Mouse (Mus musculus) myocyte (in vitro differentiated cells): ENCODE results near the gene Olfr1375.
"Not testable (repeated sequence)": the region's sequence is repeated elsewhere in the genome, so short reads cannot be mapped to it uniquely, and the experiment has no call there.

Experiments used
- CEBPB ChIP-seq: IDR thresholded peaks from 2 replicates; pipeline ENCODE4 v1.6.1; 2011; ENCODE audit warnings: mild to moderate bottlenecking, moderate library complexity; ENCODE audit not compliant: poor library complexity, insufficient read depth, severe bottlenecking
- E2F4 ChIP-seq: IDR thresholded peaks from one replicate; pipeline ENCODE4 v1.6.1; 2011; ENCODE audit warnings: mild to moderate bottlenecking, control low read depth, moderate library complexity; ENCODE audit not compliant: insufficient read depth
- MAX ChIP-seq: IDR thresholded peaks from one replicate; pipeline ENCODE4 v1.6.1; 2011; ENCODE audit warnings: low read depth, mild to moderate bottlenecking, control low read depth
- MYOD1 ChIP-seq, 3 experiments: IDR thresholded peaks; one replicate each; pipeline ENCODE4 v1.6.1; 2011; ENCODE audit warnings: control low read depth in 2 of 3, low read depth in 2 of 3, mild to moderate bottlenecking in 2 of 3, moderate library complexity in 1 of 3; ENCODE audit not compliant: insufficient read length in 2 of 3, control insufficient read depth in 1 of 3
- MYOG ChIP-seq, 3 experiments: IDR thresholded peaks; one replicate each; pipeline ENCODE4 v1.6.1; 2011; ENCODE audit warnings: control low read depth in 2 of 3, low read depth in 2 of 3, mild to moderate bottlenecking in 2 of 3; ENCODE audit not compliant: insufficient read length in 2 of 3, control insufficient read depth in 1 of 3, insufficient read depth in 1 of 3
- POLR2A ChIP-seq: IDR thresholded peaks from one replicate; pipeline ENCODE4 v1.6.1; 2011; ENCODE audit warnings: low read depth, mild to moderate bottlenecking, control low read depth, moderate library complexity; ENCODE audit not compliant: insufficient read length
- POLR2AphosphoS2 ChIP-seq: IDR thresholded peaks from one replicate; pipeline ENCODE4 v1.6.1; 2011; ENCODE audit warnings: low read depth, control low read depth; ENCODE audit not compliant: insufficient read length
- REST ChIP-seq: IDR thresholded peaks from one replicate; pipeline ENCODE4 v1.6.1; 2011; ENCODE audit warnings: mild to moderate bottlenecking, control low read depth, moderate library complexity; ENCODE audit not compliant: insufficient read depth, insufficient read length
- SRF ChIP-seq: IDR thresholded peaks from one replicate; pipeline ENCODE4 v1.6.1; 2011; ENCODE audit warnings: low read depth; ENCODE audit not compliant: control insufficient read depth, insufficient read length
- TCF12 ChIP-seq: IDR thresholded peaks from one replicate; pipeline ENCODE4 v1.6.1; 2011; ENCODE audit warnings: mild to moderate bottlenecking, control low read depth; ENCODE audit not compliant: poor library complexity, insufficient read depth, severe bottlenecking
- TCF3 ChIP-seq: IDR thresholded peaks from one replicate; pipeline ENCODE4 v1.6.1; 2011; ENCODE audit warnings: low read depth, control low read depth; ENCODE audit not compliant: insufficient read length
- USF1 ChIP-seq: IDR thresholded peaks from one replicate; pipeline ENCODE4 v1.6.1; 2011; ENCODE audit warnings: low read depth, mild to moderate bottlenecking, control low read depth, moderate library complexity

DNA sequence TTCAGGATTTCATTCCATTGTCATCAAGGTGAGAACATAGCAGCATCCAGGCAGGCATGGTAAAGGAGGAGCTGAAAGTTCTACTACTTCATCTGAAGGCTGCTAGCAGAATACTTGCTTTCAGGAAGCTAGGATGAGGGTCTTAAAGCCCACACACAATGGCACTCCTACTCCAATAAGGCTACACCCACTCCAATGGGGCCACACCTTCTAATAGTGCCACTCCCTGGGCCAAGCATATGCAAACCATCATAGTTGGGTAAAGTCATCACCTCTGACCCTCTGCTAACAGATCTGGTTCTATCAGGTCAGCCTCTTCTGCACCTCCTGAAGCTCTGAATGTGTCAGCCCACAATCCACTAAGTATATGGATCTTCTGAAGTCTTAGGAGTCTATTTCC, 13.8 kb upstream of the Olfr1375 start:
- not testable (repeated sequence) for TF ChIP-seq POLR2A; TCF12; POLR2AphosphoS2; USF1; MYOG (IDR thresholded peaks at IDR 0.05; ENCODE audit: control insufficient read depth in 1 of 3, insufficient read depth in 1 of 3, insufficient read length in 2 of 3, low read depth in 2 of 3); CEBPB; MAX; MYOD1 (IDR thresholded peaks at IDR 0.05; ENCODE audit: control insufficient read depth in 1 of 3, insufficient read length in 2 of 3, low read depth in 2 of 3); TCF3; SRF; E2F4; REST
